ENCODE assay signal across 25 mouse cellular contexts in the genomic region with DNA sequence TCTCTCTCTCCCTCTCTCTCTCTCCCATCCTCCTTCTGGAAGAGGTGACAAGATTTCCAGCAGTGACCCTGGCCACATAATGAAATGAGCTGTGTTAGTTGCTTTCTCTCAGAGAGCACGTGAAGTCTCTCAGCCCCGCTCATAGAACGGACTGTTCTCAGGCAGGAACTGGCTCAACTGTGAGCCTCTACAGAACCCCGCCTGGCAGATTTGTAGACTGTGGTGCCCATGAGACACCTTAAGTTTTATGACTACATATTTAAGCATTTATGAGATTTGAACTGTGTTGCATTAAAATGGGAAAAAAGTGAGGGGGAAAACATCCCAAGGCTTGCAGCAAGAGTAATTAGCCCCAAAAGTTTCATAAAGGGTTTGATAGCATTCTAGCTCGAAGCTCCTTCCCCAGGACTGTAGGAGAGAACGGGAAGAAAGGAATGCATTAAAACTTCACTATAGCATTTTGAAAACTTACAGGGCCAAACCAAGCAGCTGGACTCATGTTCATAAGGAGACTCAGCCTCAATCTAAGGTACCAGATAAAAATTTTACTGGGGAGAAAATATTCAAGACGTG.
"Had no signal": no experiment of that assay in that cellular context is flagged by ENCODE, and none has a peak within 500 bp of the region (broad histone marks: within the 10 kb centered on the region; RNA-seq: fewer than 3 reads in every experiment).

No protein-coding gene starts in this region.

- H3K4me1 ChIP-seq: hindbrain, embryonic 10.5 days; hindbrain, embryonic 12.5 days; intestine, embryonic 15.5 days had no signal

- ATAC-seq: forebrain, embryonic 16.5 days; hindbrain, embryonic 16.5 days; inflammation-experienced regulatory T-cells, adult 6 months; intestine, embryonic 15.5 days; intestine, postnatal 0 days had no signal

- H3K4me3 ChIP-seq: gastrocnemius, adult 2 months; heart, adult 2 months; heart, embryonic 13.5 days; heart, embryonic 15.5 days; hindbrain, embryonic 10.5 days; hindbrain, embryonic 12.5 days; intestine, embryonic 15.5 days; layer of hippocampus, adult 2 months had no signal

- H3K9ac ChIP-seq: heart, embryonic 13.5 days; heart, embryonic 15.5 days; hindbrain, embryonic 12.5 days; hindbrain, embryonic 14.5 days; intestine, embryonic 15.5 days had no signal

- H3K27me3 ChIP-seq: heart, embryonic 13.5 days; heart, embryonic 15.5 days; hindbrain, embryonic 12.5 days; intestine, embryonic 15.5 days had no signal

- H3K36me3 ChIP-seq: heart, embryonic 13.5 days; heart, embryonic 15.5 days; hindbrain, embryonic 10.5 days; hindbrain, embryonic 12.5 days; intestine, embryonic 15.5 days had no signal

- H3K9me3 ChIP-seq: heart, embryonic 13.5 days; heart, embryonic 15.5 days; hindbrain, embryonic 10.5 days; hindbrain, embryonic 12.5 days; intestine, embryonic 15.5 days had no signal

- DNase-seq: gastrocnemius, adult 2 months; gastrocnemius, postnatal 10 days; gastrocnemius, postnatal 25 days; heart, adult 2 months; heart, postnatal 4 days; kidney, adult 18-20 months; kidney, adult 8-10 months; kidney, postnatal 10 days; kidney, postnatal 25 days; kidney, postnatal 4 days; left cerebral cortex, postnatal 4 days; liver had no signal

- H3K27ac ChIP-seq: gastrocnemius, adult 2 months; heart, adult 2 months; heart, embryonic 13.5 days; heart, embryonic 15.5 days; hindbrain, embryonic 10.5 days; hindbrain, embryonic 12.5 days; hindbrain, embryonic 14.5 days; intestine, embryonic 15.5 days; layer of hippocampus, adult 2 months had no signal

- H3K4me2 ChIP-seq: heart, embryonic 11.5 days; heart, embryonic 13.5 days; heart, embryonic 15.5 days; hindbrain, embryonic 12.5 days; hindbrain, embryonic 14.5 days; intestine, embryonic 15.5 days; liver, embryonic 11.5 days had no signal
